Mouse (Mus musculus) embryonic facial prominence, embryonic 14.5 days (tissue): ENCODE data around the gene Tm9sf2. TPM values are rescaled to one million over a fixed set of nuclear protein-coding genes. Genes with fewer than 3 reads are reported as not detected.
A peak's percentile ranks its signal among the peaks of the same experiment; 100 is the strongest.
"Not testable (repeated sequence)": the region's sequence is repeated elsewhere in the genome, so short reads cannot be mapped to it uniquely, and the experiment has no call there.

Source experiments
- ATAC-seq: fragments of 200-750 bp; cut with Nextera tagmentation; 2 replicates; pipeline ENCODE4 v1.8.0; 2017; ENCODE audit warnings: low read depth, moderate number of reproducible peaks, moderate TSS enrichment
- DNase-seq: peaks from one replicate; pipeline ENCODE4 v3.0.0-alpha.2; 2015; ENCODE audit warnings: low spot score
- H3K27ac ChIP-seq: fragments of 300-500 bp; sonication (generic); replicated peaks from 2 replicates; pipeline ENCODE4 v1.5.1; 2014; ENCODE audit warnings: low read depth, mild to moderate bottlenecking, low read length, moderate library complexity
- H3K27me3 ChIP-seq: fragments of 300-500 bp; sonication (generic); replicated peaks from 2 replicates; pipeline ENCODE4 v1.6.1; 2014; ENCODE audit warnings: low read length; ENCODE audit not compliant: control insufficient read depth, insufficient read depth
- H3K36me3 ChIP-seq: fragments of 300-500 bp; sonication (generic); 2 replicates; pipeline ENCODE4 v1.6.1; 2014; ENCODE audit warnings: low read length, mixed read lengths; ENCODE audit not compliant: control insufficient read depth, insufficient read depth
- H3K4me1 ChIP-seq: fragments of 300-500 bp; sonication (generic); 2 replicates; pipeline ENCODE4 v1.6.1; 2014; ENCODE audit warnings: antibody characterized with exemption, low read length; ENCODE audit not compliant: control insufficient read depth, insufficient read depth
- H3K4me2 ChIP-seq: fragments of 300-500 bp; sonication (generic); 2 replicates; pipeline ENCODE4 v1.6.1; 2014; ENCODE audit warnings: low read depth, mild to moderate bottlenecking, low read length, moderate library complexity, mixed read lengths
- H3K4me3 ChIP-seq: fragments of 300-500 bp; sonication (generic); 2 replicates; pipeline ENCODE4 v1.5.1; 2014; ENCODE audit warnings: low read depth, mild to moderate bottlenecking, low read length
- H3K9ac ChIP-seq: fragments of 300-500 bp; sonication (generic); 2 replicates; pipeline ENCODE4 v1.6.1; 2014; ENCODE audit warnings: low read depth, mild to moderate bottlenecking, low read length, moderate library complexity, mixed read lengths
- H3K9me3 ChIP-seq: fragments of 300-500 bp; sonication (generic); 2 replicates; pipeline ENCODE4 v1.6.1; 2016; ENCODE audit warnings: low read length; ENCODE audit not compliant: control insufficient read depth
- WGBS: fragments of 180-500 bp; shearing (Covaris S2); extraction: QIAGEN DNeasy Blood & Tissue Kit; methylation state at CpG from one replicate; pipeline ENCODE4 v1.1.7; 2014; 5-methylcytosine and 5-hydroxymethylcytosine counted together
- polyA plus RNA-seq: library from polyadenylated mRNA; unstranded; fragments of >200 nt; fragmentation: Nextera tagmentation; extraction: Ambion mirVana; gene quantifications from 2 replicates; pipeline ENCODE4 v1.2.1, GENCODE M21; 2014

Tm9sf2 gene
- polyA plus RNA-seq, 1 experiment from 2014 or later: 159 TPM

- no peak overlapping the region for H3K27ac ChIP-seq
- H3K4me2 ChIP-seq: no peak overlapping the region
- H3K27me3 ChIP-seq: no peaks in the 10 kb centered on the region
- H3K4me3 ChIP-seq: no peak overlapping the region
- ATAC-seq (no peak), DNase-seq (no peak)
- H3K9ac ChIP-seq: no peak overlapping the region
- H3K9me3 ChIP-seq: no peaks in the 10 kb centered on the region
- no peaks in the 10 kb centered on the region for H3K36me3 ChIP-seq
- WGBS: 32% methylated on average over 3 of the region's 3 CpGs
- H3K4me1 ChIP-seq: no peaks in the 10 kb centered on the region
Observed at GRCm38 (mm10) chr14:122081308-122081707, 25.5 kb upstream of the Tm9sf2 start.

GRCm38 (mm10) chr14:122083499-122083898 is 23.3 kb upstream of the Tm9sf2 start:
- Histone ChIP-seq H3K4me2 (no peak overlapping the region), H3K27me3 (no peaks in the 10 kb centered on the region), H3K4me1 (no peaks in the 10 kb centered on the region), H3K36me3 (no peaks in the 10 kb centered on the region), H3K9ac (no peak overlapping the region), H3K27ac (no peak overlapping the region), H3K9me3 (no peaks in the 10 kb centered on the region), H3K4me3 (no peak overlapping the region)
- DNase-seq (no peak), ATAC-seq (no peak)
- WGBS: 80% methylated on average over 7 of the region's 7 CpGs

DNA sequence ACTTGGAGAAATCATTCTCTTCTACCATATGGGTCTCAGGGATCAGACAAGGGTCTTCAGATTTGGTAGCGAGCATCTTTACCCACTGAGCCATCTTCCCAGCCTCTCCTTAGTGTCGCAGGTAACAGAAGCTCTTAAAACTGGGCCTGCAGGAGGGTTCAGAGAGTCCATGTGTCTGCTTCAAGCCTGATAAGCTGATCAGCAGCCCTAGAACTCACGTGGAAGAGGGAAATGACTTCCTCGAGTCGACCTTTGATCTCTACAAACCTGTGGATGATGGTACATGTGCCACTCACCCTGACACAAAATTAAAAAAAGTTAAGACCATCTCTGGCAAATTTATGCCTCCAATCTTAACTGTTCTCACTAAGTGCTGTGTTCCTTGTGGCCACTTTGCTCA is 18.9 kb upstream of the Tm9sf2 start:
- Histone ChIP-seq H3K27me3 (no peaks in the 10 kb centered on the region), H3K36me3 (no peaks in the 10 kb centered on the region), H3K4me3 (no peak overlapping the region), H3K27ac (no peak overlapping the region), H3K9me3 (no peaks in the 10 kb centered on the region), H3K9ac (no peak overlapping the region), H3K4me1 (no peaks in the 10 kb centered on the region), H3K4me2 (no peak overlapping the region)
- DNase-seq (no peak), ATAC-seq (no peak)
- WGBS: 84% methylated on average over 5 of the region's 5 CpGs

- WGBS: 82% methylated on average over 4 of the region's 4 CpGs
- H3K4me2 ChIP-seq: no peak overlapping the region
- no peaks in the 10 kb centered on the region for H3K27me3 ChIP-seq
- no peak overlapping the region for H3K27ac ChIP-seq
- no peak overlapping the region for H3K9ac ChIP-seq
- H3K4me1 ChIP-seq: no peaks in the 10 kb centered on the region
- H3K4me3 ChIP-seq: no peak overlapping the region
- no peaks in the 10 kb centered on the region for H3K9me3 ChIP-seq
- H3K36me3 ChIP-seq: no peaks in the 10 kb centered on the region
- no peak for ATAC-seq
- no peak for DNase-seq
Observed at GRCm38 (mm10) chr14:122092363-122092762, 14.5 kb upstream of the Tm9sf2 start.

DNA sequence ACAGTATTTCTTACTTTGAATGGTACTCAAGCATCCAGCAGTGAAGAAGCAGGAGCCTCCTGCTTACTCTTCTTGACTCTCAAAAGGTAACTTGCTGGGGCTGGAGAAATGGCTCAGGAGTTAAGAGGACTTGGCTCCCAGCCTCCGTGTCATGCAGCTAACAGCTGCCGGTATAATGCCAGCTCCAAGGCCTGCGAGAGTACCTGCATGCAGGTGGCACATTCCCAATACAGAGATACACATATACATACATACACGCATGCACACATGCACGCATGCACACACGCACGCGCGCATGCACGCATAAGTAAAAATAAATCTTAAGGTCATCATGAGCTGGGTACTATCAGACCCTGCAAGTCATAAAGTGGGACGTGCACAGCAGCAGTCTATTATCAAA is 10.5 kb upstream of the Tm9sf2 start:
- no peaks in the 10 kb centered on the region for H3K9me3 ChIP-seq
- H3K27me3 ChIP-seq: no peaks in the 10 kb centered on the region
- no peak overlapping the region for H3K4me3 ChIP-seq
- H3K27ac ChIP-seq: no peak overlapping the region
- H3K4me2 ChIP-seq: no peak overlapping the region
- H3K4me1 ChIP-seq: no peaks in the 10 kb centered on the region
- WGBS: 94% methylated on average over 11 of the region's 11 CpGs
- no peaks in the 10 kb centered on the region for H3K36me3 ChIP-seq
- no peak overlapping the region for H3K9ac ChIP-seq
- DNase-seq (no peak), ATAC-seq (no peak)

GRCm38 (mm10) chr14:122099584-122099983 is 7.3 kb upstream of the Tm9sf2 start:
- Histone ChIP-seq H3K4me2 (no peak overlapping the region), H3K36me3 (no peaks in the 10 kb centered on the region), H3K4me3 (no peak overlapping the region), H3K4me1 (no peaks in the 10 kb centered on the region), H3K27ac (no peak overlapping the region), H3K9ac (no peak overlapping the region), H3K9me3 (no peaks in the 10 kb centered on the region), H3K27me3 (no peaks in the 10 kb centered on the region)
- no peak for ATAC-seq
- DNase-seq: no peak
- WGBS: 72% methylated on average over 4 of the region's 4 CpGs

DNA sequence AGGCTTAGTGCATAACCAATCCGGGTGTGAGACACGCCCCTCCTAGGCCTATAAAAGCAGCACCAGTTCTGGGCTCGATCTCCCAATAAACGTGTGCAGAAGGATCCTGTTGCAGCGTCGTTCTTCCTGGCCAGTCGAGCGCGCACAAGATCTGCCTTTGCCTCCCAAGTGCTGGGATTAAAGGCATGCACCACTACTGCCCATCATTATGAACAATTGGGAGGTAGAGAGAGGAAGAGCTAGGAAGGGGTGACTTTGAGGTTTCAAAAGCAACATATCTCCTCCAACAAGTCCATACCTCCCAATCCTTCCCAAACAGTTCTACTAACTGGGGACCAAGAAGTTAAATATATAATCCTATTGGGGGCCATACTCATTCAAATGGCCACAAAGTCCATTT is 4.9 kb upstream of the Tm9sf2 start:
- not testable (repeated sequence) for H3K27ac ChIP-seq, H3K4me2 ChIP-seq, H3K9me3 ChIP-seq, H3K27me3 ChIP-seq, H3K36me3 ChIP-seq, H3K4me3 ChIP-seq, DNase-seq, H3K9ac ChIP-seq, ATAC-seq, H3K4me1 ChIP-seq
- 87% methylated on average over 9 of the region's 9 CpGs for WGBS

DNA sequence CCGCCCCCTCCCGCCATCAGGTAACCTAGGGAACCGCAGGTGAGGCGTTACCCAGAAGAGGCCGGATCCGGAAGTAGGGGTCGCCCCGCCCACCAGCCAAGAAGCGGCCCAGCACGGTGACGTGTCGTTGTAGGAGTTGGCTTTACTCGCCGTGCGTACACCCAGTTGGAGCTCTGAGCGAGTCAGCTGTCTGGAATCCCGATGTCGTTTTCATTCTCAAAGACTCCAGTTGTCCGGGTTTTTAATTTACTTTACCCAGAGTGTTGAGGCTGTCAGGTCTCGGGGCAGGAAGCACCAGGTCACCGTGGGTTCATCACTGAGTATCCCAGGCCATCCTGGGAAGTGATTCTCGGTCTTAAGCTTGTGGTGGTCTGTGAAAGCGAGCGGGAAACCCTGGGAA is 2.0 kb upstream of the Tm9sf2 start:
- peak; percentile 98 for DNase-seq
- WGBS: under 1% methylated on average over 24 of the region's 24 CpGs
- no peaks in the 10 kb centered on the region for H3K36me3 ChIP-seq

GRCm38 (mm10) chr14:122105391-122106285 is 1.2 kb upstream of the Tm9sf2 start:
- Histone ChIP-seq H3K4me3 (peak overlapping the region; percentile 99), H3K4me1 (peaks cover 24% of the 10 kb centered on the region), H3K9me3 (no peaks in the 10 kb centered on the region), H3K9ac (peak overlapping the region; percentile 69), H3K27ac (peak overlapping the region; percentile 94), H3K27me3 (no peaks in the 10 kb centered on the region), H3K36me3 (0 out of 2 replicates have a peak, but pooled peaks cover under 1% of the 10 kb centered on the region), H3K4me2 (peak overlapping the region; percentile 73)
- no peak for ATAC-seq
- DNase-seq: no peak
- WGBS: 66% methylated on average over 16 of the region's 16 CpGs

More for the DNA sequence above, 2.0 kb upstream of the Tm9sf2 start:
- peak overlapping the region; percentile 69 for H3K9ac ChIP-seq
- no peaks in the 10 kb centered on the region for H3K9me3 ChIP-seq
- peaks cover 24% of the 10 kb centered on the region for H3K4me1 ChIP-seq
- peak; percentile 95 for ATAC-seq
- H3K4me2 ChIP-seq: peak overlapping the region; percentile 73
- H3K27me3 ChIP-seq: no peaks in the 10 kb centered on the region
- peak overlapping the region; percentile 42 for H3K4me3 ChIP-seq
- H3K27ac ChIP-seq: peak overlapping the region; percentile 94
